Mouse (Mus musculus) layer of hippocampus, postnatal 14 days (tissue): ENCODE results near the gene Cts7. TPM values are rescaled to one million over a fixed set of nuclear protein-coding genes. Genes with fewer than 3 reads are reported as not detected.

Experiments
- DNase-seq, 2 experiments: peaks; one replicate each; pipeline ENCODE4 v3.0.0; 2021 to 2022; ENCODE audit warnings: low spot score in 2 of 2, mixed read lengths in 1 of 2
- long read RNA-seq, 2 experiments: library from polyadenylated mRNA; stranded (forward); transcript quantifications; one replicate each; pipeline ENCODE4 v2.0.0; 2021
- microRNA-seq, 2 experiments: library from miRNA; unstranded; fragments of <30 nt; microRNA quantifications; one replicate each; pipeline ENCODE4 v1.2.0; 2021
- total RNA-seq, 2 experiments: library from RNA; stranded (reverse); gene quantifications; 2 replicates each; pipeline ENCODE4 v1.2.3; 2021

Gene Cts7
- not detected for total RNA-seq
- long read RNA-seq, experiment 1, result 0 reads
- long read RNA-seq, experiment 2, result 0 reads

GRCm38 (mm10) chr13:61358097-61358496, at the start of gene Cts7:
Gene Cts7, minus strand, starts transcription at chr13:61358197.
- DNase-seq, result no peak

Small RNA genes within 50 kb of the gene (microRNA-seq; reads per million reads assigned to microRNA genes)
- gene Gm27704, result 0 reads per million in 2 experiments

Other genes starting within 250 kb of the Cts7 start
- gene Ctsr, start 193.9 kb downstream of the Cts7 start, total RNA-seq, result not detected
- not detected for gene Cts6, start 154.8 kb downstream of the Cts7 start, total RNA-seq
- gene Cts8, start 102.8 kb downstream of the Cts7 start, total RNA-seq, result not detected
- gene Gm49398, start 69.4 kb downstream of the Cts7 start, total RNA-seq, result not detected
- gene Ctsm, start 183.6 kb upstream of the Cts7 start, total RNA-seq, result not detected
- gene Gm49352, start 210.0 kb upstream of the Cts7 start, total RNA-seq, result not detected
- gene Cts3, start 211.9 kb upstream of the Cts7 start, total RNA-seq, result not detected